Mouse (Mus musculus): ENCODE data around the gene Tppp. TPM values are rescaled to one million over a fixed set of nuclear protein-coding genes. Genes with fewer than 3 reads are reported as not detected.
"Not testable (repeated sequence)": the region's sequence is repeated elsewhere in the genome, so short reads cannot be mapped to it uniquely, and the experiment has no call there.

Gene Tppp
- polyA plus RNA-seq, 1 experiment, result 4.3 TPM

- no peak overlapping the region for H3K27ac ChIP-seq (ENCODE audit: insufficient read depth, low read depth, low read length)
These were observed 796 bp downstream of the Tppp start for GRCm38 (mm10) chr13:74009791-74010614.

GRCm38 (mm10) chr13:74010678-74011077 lies 1.5 kb downstream of the Tppp start:
- WGBS, result 27% methylated on average over 3 of the region's 3 CpGs
- H3K27ac ChIP-seq (ENCODE audit: insufficient read depth, low read depth, low read length), result no peak overlapping the region
- DNase-seq, result no peak
- TF ChIP-seq CTCF (conservative IDR thresholded peaks at IDR 0.05; ENCODE audit: insufficient read depth, insufficient read length, low read depth, low read length) (no peak), POLR2A (IDR thresholded peaks at IDR 0.05; ENCODE audit: low read depth, low read length) (no peak)
- H3K4me3 ChIP-seq (ENCODE audit: insufficient read depth, low read depth, low read length), result peak overlapping the region; percentile 59; the same call in 1 of the 2 replicates
- H3K36me3 ChIP-seq (ENCODE audit: control insufficient read depth, insufficient read depth, low read length), result no peaks in the 10 kb centered on the region
- H3K4me1 ChIP-seq (ENCODE audit: control insufficient read depth, insufficient read depth, low read length), result no peaks in the 10 kb centered on the region
- no peaks in the 10 kb centered on the region for H3K27me3 ChIP-seq (replicated peaks; ENCODE audit: control insufficient read depth, insufficient read depth, low read length)

More at GRCm38 (mm10) chr13:74009791-74010614, 796 bp downstream of the Tppp start:
- H3K4me3 ChIP-seq (ENCODE audit: insufficient read depth, low read depth, low read length), result peak overlapping the region; percentile 59
- H3K27me3 ChIP-seq (replicated peaks; ENCODE audit: control insufficient read depth, insufficient read depth, low read length), result no peaks in the 10 kb centered on the region
- H3K36me3 ChIP-seq (ENCODE audit: control insufficient read depth, insufficient read depth, low read length), result no peaks in the 10 kb centered on the region
- peak; percentile 72 for DNase-seq
- no peaks in the 10 kb centered on the region for H3K4me1 ChIP-seq (ENCODE audit: control insufficient read depth, insufficient read depth, low read length)
- whole genome bisulfite sequencing, result 3% methylated on average over 55 of the region's 55 CpGs
- no peak for TF ChIP-seq CTCF (conservative IDR thresholded peaks at IDR 0.05; ENCODE audit: insufficient read depth, insufficient read length, low read depth, low read length)
- TF ChIP-seq POLR2A (IDR thresholded peaks at IDR 0.05; ENCODE audit: low read depth, low read length), result no peak

GRCm38 (mm10) chr13:74015908-74016307 lies 6.7 kb downstream of the Tppp start:
- 72% methylated on average over 4 of the region's 4 CpGs for WGBS
- no peaks in the 10 kb centered on the region for H3K4me1 ChIP-seq (ENCODE audit: control insufficient read depth, insufficient read depth, low read length)
- H3K27ac ChIP-seq (ENCODE audit: insufficient read depth, low read depth, low read length), result no peak overlapping the region
- TF ChIP-seq POLR2A (IDR thresholded peaks at IDR 0.05; ENCODE audit: low read depth, low read length), result no peak
- no peak overlapping the region for H3K4me3 ChIP-seq (ENCODE audit: insufficient read depth, low read depth, low read length)
- H3K27me3 ChIP-seq (replicated peaks; ENCODE audit: control insufficient read depth, insufficient read depth, low read length), result no peaks in the 10 kb centered on the region
- DNase-seq, result no peak
- H3K36me3 ChIP-seq (ENCODE audit: control insufficient read depth, insufficient read depth, low read length), result no peaks in the 10 kb centered on the region

- H3K4me3 ChIP-seq (ENCODE audit: insufficient read depth, low read depth, low read length), result no peak overlapping the region
- H3K36me3 ChIP-seq (ENCODE audit: control insufficient read depth, insufficient read depth, low read length), result no peaks in the 10 kb centered on the region
These were observed 8.2 kb downstream of the Tppp start for GRCm38 (mm10) chr13:74017426-74017825.

GRCm38 (mm10) chr13:74019006-74019405 lies 9.8 kb downstream of the Tppp start:
- H3K36me3 ChIP-seq (ENCODE audit: control insufficient read depth, insufficient read depth, low read length); H3K4me3 ChIP-seq (ENCODE audit: insufficient read depth, low read depth, low read length); H3K27me3 ChIP-seq (replicated peaks; ENCODE audit: control insufficient read depth, insufficient read depth, low read length); DNase-seq; H3K27ac ChIP-seq (ENCODE audit: insufficient read depth, low read depth, low read length); H3K4me1 ChIP-seq (ENCODE audit: control insufficient read depth, insufficient read depth, low read length): not testable (repeated sequence)
- 80% methylated on average over 8 of the region's 8 CpGs for WGBS

More at GRCm38 (mm10) chr13:74017426-74017825, 8.2 kb downstream of the Tppp start:
- Histone ChIP-seq H3K27ac (ENCODE audit: insufficient read depth, low read depth, low read length) (no peak overlapping the region), H3K27me3 (replicated peaks; ENCODE audit: control insufficient read depth, insufficient read depth, low read length) (no peaks in the 10 kb centered on the region), H3K4me1 (ENCODE audit: control insufficient read depth, insufficient read depth, low read length) (no peaks in the 10 kb centered on the region)
- WGBS, result 78% methylated on average over 4 of the region's 4 CpGs
- no peak for DNase-seq
- TF ChIP-seq POLR2A (IDR thresholded peaks at IDR 0.05; ENCODE audit: low read depth, low read length), result no peak
- TF ChIP-seq CTCF (conservative IDR thresholded peaks at IDR 0.05; ENCODE audit: insufficient read depth, insufficient read length, low read depth, low read length), result no peak

GRCm38 (mm10) chr13:74025151-74026081 lies 16.2 kb downstream of the Tppp start:
- TF ChIP-seq POLR2A (IDR thresholded peaks at IDR 0.05; ENCODE audit: low read depth, low read length) (no peak), CTCF (conservative IDR thresholded peaks at IDR 0.05; ENCODE audit: insufficient read depth, insufficient read length, low read depth, low read length) (no peak)
- WGBS, result 59% methylated on average over 4 of the region's 4 CpGs
- DNase-seq, result peak; percentile 78
- H3K36me3 ChIP-seq (ENCODE audit: control insufficient read depth, insufficient read depth, low read length), result no peaks in the 10 kb centered on the region
- no peak overlapping the region for H3K27ac ChIP-seq (ENCODE audit: insufficient read depth, low read depth, low read length)
- no peaks in the 10 kb centered on the region for H3K27me3 ChIP-seq (replicated peaks; ENCODE audit: control insufficient read depth, insufficient read depth, low read length)
- peaks cover 3% of the 10 kb centered on the region for H3K4me1 ChIP-seq (ENCODE audit: control insufficient read depth, insufficient read depth, low read length)
- H3K4me3 ChIP-seq (ENCODE audit: insufficient read depth, low read depth, low read length), result no peak overlapping the region

- DNase-seq, result peak; percentile 65
- H3K36me3 ChIP-seq (ENCODE audit: control insufficient read depth, insufficient read depth, low read length), result no peaks in the 10 kb centered on the region
- H3K4me1 ChIP-seq (ENCODE audit: control insufficient read depth, insufficient read depth, low read length), result peaks cover 3% of the 10 kb centered on the region
These were observed 17.0 kb downstream of the Tppp start for GRCm38 (mm10) chr13:74026215-74026614.

More at GRCm38 (mm10) chr13:74026215-74026614, 17.0 kb downstream of the Tppp start:
- H3K27ac ChIP-seq (ENCODE audit: insufficient read depth, low read depth, low read length), result no peak overlapping the region
- H3K4me3 ChIP-seq (ENCODE audit: insufficient read depth, low read depth, low read length), result no peak overlapping the region
- WGBS, result 38% methylated on average over 2 of the region's 2 CpGs
- no peaks in the 10 kb centered on the region for H3K27me3 ChIP-seq (replicated peaks; ENCODE audit: control insufficient read depth, insufficient read depth, low read length)
- no peak for TF ChIP-seq POLR2A (IDR thresholded peaks at IDR 0.05; ENCODE audit: low read depth, low read length)
- peak; percentile 75 for TF ChIP-seq CTCF (conservative IDR thresholded peaks at IDR 0.05; ENCODE audit: insufficient read depth, insufficient read length, low read depth, low read length)

Measured in kidney, adult 2 months (tissue).